Mouse (Mus musculus) ES-E14 (cell line): ENCODE measurements around the gene Ankrd28. TPM values are rescaled to one million over a fixed set of nuclear protein-coding genes. Genes with fewer than 3 reads are reported as not detected.

ENCODE experiments used
- DNase-seq: peaks from one replicate; pipeline ENCODE4 v3.0.0-alpha.2; 2013; ENCODE audit warnings: low read depth, low spot score
- H3K27ac ChIP-seq: 2 replicates; pipeline ENCODE4 v1.5.1; 2012; ENCODE audit warnings: low read depth, mild to moderate bottlenecking, low read length, moderate library complexity, mixed read lengths; ENCODE audit not compliant: poor library complexity, insufficient read depth, severe bottlenecking
- H3K36me3 ChIP-seq: 2 replicates; pipeline ENCODE4 v1.6.1; 2012; ENCODE audit warnings: mild to moderate bottlenecking, low read length, moderate library complexity, mixed read lengths; ENCODE audit not compliant: control insufficient read depth, poor library complexity, insufficient read depth, severe bottlenecking
- H3K4me1 ChIP-seq, 2 experiments: fragments of 150-350 bp in 1 of 2; sonication (generic) in 1 of 2; 2 replicates each; pipeline ENCODE4 v1.6.1; 2012; ENCODE audit warnings: low read length in 2 of 2, mild to moderate bottlenecking in 1 of 2, mixed read lengths in 1 of 2; ENCODE audit not compliant: control insufficient read depth in 2 of 2, insufficient read depth in 2 of 2, poor library complexity in 1 of 2
- H3K4me3 ChIP-seq, 2 experiments: fragments of 150-350 bp in 1 of 2; sonication (generic) in 1 of 2; 2 replicates each; pipeline ENCODE4 v1.5.1; 2012; ENCODE audit warnings: low read length in 2 of 2, low read depth in 1 of 2, mild to moderate bottlenecking in 1 of 2, mixed read lengths in 1 of 2; ENCODE audit not compliant: insufficient read depth in 1 of 2, poor library complexity in 1 of 2, severe bottlenecking in 1 of 2
- H3K9ac ChIP-seq: 2 replicates; pipeline ENCODE4 v1.6.1; 2012; ENCODE audit warnings: low read depth, mild to moderate bottlenecking, low read length, mixed read lengths; ENCODE audit not compliant: poor library complexity, insufficient read depth, severe bottlenecking
- H3K9me3 ChIP-seq: fragments of 150-350 bp; sonication (generic); 2 replicates; pipeline ENCODE4 v1.6.1; 2012; ENCODE audit warnings: low read depth, mild to moderate bottlenecking, low read length; ENCODE audit not compliant: control insufficient read depth, insufficient read depth
- CHD2 ChIP-seq: IDR thresholded peaks from 2 replicates; pipeline ENCODE4 v1.6.1; 2014; ENCODE audit warnings: mild to moderate bottlenecking, low read depth, low read length, inconsistent platforms
- HCFC1 ChIP-seq: IDR thresholded peaks from 2 replicates; pipeline ENCODE4 v1.6.1; 2012; ENCODE audit warnings: low read length, inconsistent platforms, borderline replicate concordance; ENCODE audit not compliant: insufficient read depth
- MAFK ChIP-seq: IDR thresholded peaks from 2 replicates; pipeline ENCODE4 v1.6.1; 2014; ENCODE audit warnings: mild to moderate bottlenecking, low read depth, low read length, inconsistent platforms; ENCODE audit not compliant: insufficient read depth
- ZC3H11A ChIP-seq: IDR thresholded peaks from 2 replicates; pipeline ENCODE4 v1.6.1; 2012; ENCODE audit warnings: low read depth, mild to moderate bottlenecking, inconsistent platforms, low read length, borderline replicate concordance
- ZNF384 ChIP-seq: IDR thresholded peaks from 2 replicates; pipeline ENCODE4 v1.6.1; 2012; ENCODE audit warnings: low read depth, low read length, inconsistent platforms
- in situ Hi-C, 2 experiments: fragments of 600-800 bp; cut with MboI; formaldehyde crosslinking; loops; one replicate each; pipeline ENCODE4 v1.15.1; 2025; ENCODE audit warnings: low sequenced_read_pairs in 2 of 2, inconsistent platforms in 1 of 2; ENCODE audit not compliant: unreplicated experiment in 2 of 2
- total RNA-seq: library from RNA; depleted of rRNA; stranded (reverse); fragments of 300-350 nt; gene quantifications from 2 replicates; pipeline ENCODE4 v1.2.3, GENCODE M21; 2012

Ankrd28 gene
- total RNA-seq, 1 experiment: 36.0 TPM

DNA sequence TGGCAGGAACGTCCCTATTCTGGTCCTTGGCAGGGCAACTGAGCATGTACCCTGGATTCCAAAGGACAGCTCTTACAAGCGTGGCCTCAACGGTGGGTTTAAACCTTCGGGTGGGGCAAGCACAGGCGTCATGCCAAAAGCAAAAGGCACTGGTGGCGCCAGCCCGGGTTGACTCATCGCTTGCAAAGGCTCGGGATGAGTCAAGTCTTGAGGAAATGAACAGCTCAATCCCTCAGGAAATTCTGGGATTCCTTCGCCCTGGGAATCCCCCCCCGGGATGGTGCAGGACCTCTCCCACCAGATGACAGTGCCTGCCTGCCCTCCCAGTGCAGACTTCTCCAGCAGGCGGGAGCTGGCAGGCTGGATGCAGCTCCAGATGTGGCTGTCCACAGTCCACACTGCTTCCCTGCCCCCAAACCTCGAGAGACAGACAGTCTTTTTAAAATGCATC is 161.3 kb downstream of the Ankrd28 start:
- no peak overlapping the region for H3K27ac ChIP-seq
- no peak for TF ChIP-seq MAFK
- TF ChIP-seq HCFC1: no peak
- no peak for TF ChIP-seq ZNF384
- TF ChIP-seq CHD2: no peak
- TF ChIP-seq ZC3H11A: no peak
- no peak for DNase-seq
- H3K4me3 ChIP-seq: no peak overlapping the region
- no peaks in the 10 kb centered on the region for H3K9me3 ChIP-seq
- no peaks in the 10 kb centered on the region for H3K36me3 ChIP-seq
- no peak overlapping the region for H3K9ac ChIP-seq
- in situ Hi-C loops: loop anchor here in 1 of 2 experiments (25.0 kb wide), 1 partner anchor 393 kb away; no protein-coding TSS in a partner anchor
- H3K4me1 ChIP-seq: peaks cover 3 to 12% of the 10 kb centered on the region in 2 experiments; a peak in 2 of 4 replicates

DNA sequence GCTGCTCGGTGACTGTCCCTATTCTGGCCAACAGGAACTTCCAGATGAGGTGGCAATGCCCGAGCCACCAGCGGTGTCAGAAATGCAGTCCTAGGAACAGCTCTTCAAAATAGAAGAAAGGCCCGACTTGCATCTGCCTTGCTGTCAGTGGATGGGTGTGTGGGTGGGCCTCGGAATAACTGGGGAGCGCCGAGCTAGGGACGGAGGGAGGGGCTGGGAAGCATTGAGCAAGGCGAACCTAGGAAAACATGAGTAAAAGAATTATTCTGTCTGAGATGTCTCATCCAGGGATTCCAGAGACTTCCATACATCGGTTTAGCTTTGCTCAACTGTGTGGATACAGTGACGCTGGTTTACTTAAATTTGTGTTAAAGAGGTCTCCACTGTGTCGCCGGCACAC is 162.1 kb downstream of the Ankrd28 start:
- no peak for DNase-seq
- H3K9me3 ChIP-seq: no peaks in the 10 kb centered on the region
- no peak for TF ChIP-seq ZC3H11A
- no peak for TF ChIP-seq HCFC1
- TF ChIP-seq CHD2: no peak
- TF ChIP-seq MAFK: no peak
- TF ChIP-seq ZNF384: no peak
- H3K4me3 ChIP-seq: no peak overlapping the region
- no peaks in the 10 kb centered on the region for H3K36me3 ChIP-seq
- in situ Hi-C loops: loop anchor here in 1 of 2 experiments (25.0 kb wide), 1 partner anchor 394 kb away; no protein-coding TSS in a partner anchor
- peaks cover 4 to 14% of the 10 kb centered on the region in 2 experiments; a peak in 3 of 4 replicates for H3K4me1 ChIP-seq
- no peak overlapping the region for H3K9ac ChIP-seq
- peak overlapping the region; percentile 4; the same call in 1 of the 2 replicates for H3K27ac ChIP-seq

DNA sequence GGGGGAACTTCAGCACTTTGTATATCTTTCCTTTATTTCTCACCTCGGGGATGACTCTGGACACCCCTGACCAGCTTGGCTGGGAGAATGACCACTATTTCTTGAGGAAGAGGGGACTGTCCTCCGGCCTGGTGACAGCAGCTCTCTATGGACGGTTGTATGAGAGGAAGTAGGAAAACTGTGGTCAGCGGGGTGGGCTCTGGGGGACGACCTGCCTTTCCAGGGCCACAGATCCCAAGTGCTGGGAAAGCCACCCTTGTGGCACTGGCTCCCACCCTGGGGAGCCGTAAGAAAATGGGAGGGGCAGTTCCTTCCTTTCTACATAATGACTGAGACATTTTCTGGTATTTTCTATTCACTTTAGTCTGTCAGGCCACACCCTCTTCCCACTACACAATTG is 162.7 kb downstream of the Ankrd28 start:
- no peaks in the 10 kb centered on the region for H3K9me3 ChIP-seq
- H3K4me1 ChIP-seq: peaks cover 5 to 19% of the 10 kb centered on the region in 2 experiments; a peak in 3 of 4 replicates
- H3K27ac ChIP-seq: no peak overlapping the region
- no peak overlapping the region for H3K9ac ChIP-seq
- TF ChIP-seq MAFK (no peak), CHD2 (no peak), HCFC1 (no peak), ZC3H11A (no peak), ZNF384 (no peak)
- no peaks in the 10 kb centered on the region for H3K36me3 ChIP-seq
- no peak overlapping the region for H3K4me3 ChIP-seq
- in situ Hi-C loops: loop anchor here in 1 of 2 experiments (25.0 kb wide), 1 partner anchor 395 kb away; no protein-coding TSS in a partner anchor
- DNase-seq: no peak

DNA sequence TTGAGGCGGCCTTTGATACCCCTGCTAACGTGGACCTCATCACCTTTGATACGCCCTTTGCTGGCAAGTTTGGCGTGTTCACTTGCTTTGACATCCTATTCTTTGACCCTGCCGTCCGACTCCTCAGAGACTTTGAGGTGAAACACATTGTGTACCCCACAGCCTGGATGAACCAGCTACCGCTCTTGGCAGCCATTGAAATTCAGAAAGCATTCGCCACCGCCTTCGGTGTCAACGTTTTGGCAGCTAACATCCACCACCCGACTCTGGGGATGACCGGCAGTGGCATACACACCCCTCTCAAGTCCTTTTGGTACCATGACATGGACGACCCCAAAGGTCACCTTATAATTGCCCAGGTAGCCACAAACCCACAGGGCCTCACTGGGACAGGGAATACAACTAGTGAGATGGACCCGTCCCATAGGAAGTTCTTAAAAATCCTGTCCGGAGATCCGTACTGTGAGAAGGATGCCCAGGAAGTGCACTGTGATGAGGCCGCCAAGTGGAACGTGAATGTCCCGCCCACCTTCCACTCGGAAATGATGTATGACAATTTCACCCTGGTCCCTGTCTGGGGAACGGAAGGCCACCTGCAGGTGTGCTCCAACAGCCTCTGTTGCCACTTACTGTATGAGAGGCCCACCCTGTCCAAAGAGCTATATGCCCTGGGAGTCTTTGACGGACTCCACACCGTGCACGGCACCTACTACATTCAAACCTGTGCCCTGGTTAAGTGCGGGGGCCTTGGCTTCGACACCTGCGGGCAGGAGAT is 163.3 kb downstream of the Ankrd28 start:
- no peaks in the 10 kb centered on the region for H3K9me3 ChIP-seq
- TF ChIP-seq ZC3H11A: no peak
- TF ChIP-seq CHD2: no peak
- no peak for TF ChIP-seq HCFC1
- TF ChIP-seq ZNF384: no peak
- TF ChIP-seq MAFK: no peak
- H3K4me1 ChIP-seq: peaks cover 5 to 21% of the 10 kb centered on the region in 2 experiments; a peak in 3 of 4 replicates
- in situ Hi-C loops: loop anchor here in 1 of 2 experiments (25.0 kb wide), 1 partner anchor 395 kb away; no protein-coding TSS in a partner anchor
- no peak overlapping the region for H3K4me3 ChIP-seq
- H3K36me3 ChIP-seq: no peaks in the 10 kb centered on the region
- H3K9ac ChIP-seq: no peak overlapping the region
- no peak overlapping the region for H3K27ac ChIP-seq
- DNase-seq: no peak
